Mouse (Mus musculus) lung, postnatal 0 days (tissue): ENCODE results near the gene Anks1. TPM values are rescaled to one million over a fixed set of nuclear protein-coding genes. Genes with fewer than 3 reads are reported as not detected.

Experiments
- ATAC-seq: fragments of 200-750 bp; cut with Nextera tagmentation; 2 replicates; pipeline ENCODE4 v1.8.0; 2017; ENCODE audit warnings: moderate library complexity
- DNase-seq: peaks from one replicate; pipeline ENCODE4 v3.0.0-alpha.2; 2016; ENCODE audit warnings: low spot score
- H3K27ac ChIP-seq: fragments of 300-500 bp; sonication (generic); 2 replicates; pipeline ENCODE4 v1.5.1; 2014; ENCODE audit warnings: antibody characterized with exemption, mild to moderate bottlenecking, low read length, mixed read lengths
- H3K27me3 ChIP-seq: fragments of 300-500 bp; sonication (generic); replicated peaks from 2 replicates; pipeline ENCODE4 v1.6.1; 2014; ENCODE audit warnings: low read length, mixed read lengths; ENCODE audit not compliant: insufficient read depth
- H3K36me3 ChIP-seq: fragments of 300-500 bp; sonication (generic); 2 replicates; pipeline ENCODE4 v1.6.1; 2014; ENCODE audit warnings: low read length, mixed read lengths; ENCODE audit not compliant: insufficient read depth
- H3K4me1 ChIP-seq: fragments of 300-500 bp; sonication (generic); 2 replicates; pipeline ENCODE4 v1.6.1; 2014; ENCODE audit warnings: antibody characterized with exemption, low read depth, low read length, mixed read lengths; ENCODE audit not compliant: insufficient read depth
- H3K4me2 ChIP-seq: fragments of 300-500 bp; sonication (generic); replicated peaks from 2 replicates; pipeline ENCODE4 v1.6.1; 2014; ENCODE audit warnings: low read depth, mild to moderate bottlenecking, low read length, moderate library complexity, mixed read lengths
- H3K4me3 ChIP-seq: fragments of 300-500 bp; sonication (generic); 2 replicates; pipeline ENCODE4 v1.5.1; 2014; ENCODE audit warnings: low read depth, low read length
- H3K9ac ChIP-seq: fragments of 300-500 bp; sonication (generic); replicated peaks from 2 replicates; pipeline ENCODE4 v1.6.1; 2014; ENCODE audit warnings: low read depth, mild to moderate bottlenecking
- H3K9me3 ChIP-seq: fragments of 300-500 bp; sonication (generic); 2 replicates; pipeline ENCODE4 v1.6.1; 2016; ENCODE audit warnings: low read length, mixed read lengths
- CTCF ChIP-seq: IDR thresholded peaks from 2 replicates; pipeline ENCODE4 v1.5.1; 2016; ENCODE audit warnings: antibody characterized with exemption, mild to moderate bottlenecking
- EP300 ChIP-seq: IDR thresholded peaks from 2 replicates; pipeline ENCODE4 v1.6.1; 2016; ENCODE audit warnings: antibody characterized with exemption, mild to moderate bottlenecking, control low read depth
- WGBS: fragments of 180-500 bp; shearing (Covaris S2); extraction: QIAGEN DNeasy Blood & Tissue Kit; methylation state at CpG from one replicate; pipeline ENCODE4 v1.1.7; 2014; 5-methylcytosine and 5-hydroxymethylcytosine counted together
- polyA plus RNA-seq: library from polyadenylated mRNA; unstranded; fragments of >200 nt; fragmentation: Nextera tagmentation; extraction: Ambion mirVana; gene quantifications from 2 replicates; pipeline ENCODE4 v1.2.1, GENCODE M21; 2015

Anks1 gene
- polyA plus RNA-seq, 1 experiment from 2014 or later: 25.4 TPM

GRCm38 (mm10) chr17:27909622-27910500, 755 bp downstream of the Anks1 start, which contains the start of gene Taf11:
TSS of gene Taf11 (minus strand) at chr17:27909844.
- peak; percentile 70 for DNase-seq
- Histone ChIP-seq H3K9me3 (no peaks in the 10 kb centered on the region), H3K4me2 (peak within 1 kb of the TSS; percentile 84), H3K27me3 (no peaks in the 10 kb centered on the region), H3K9ac (peak within 1 kb of the TSS; percentile 72), H3K4me1 (peaks cover 5% of the 10 kb centered on the region), H3K27ac (peak within 1 kb of the TSS; percentile 93), H3K4me3 (peak within 1 kb of the TSS; percentile 88), H3K36me3 (no peaks in the 10 kb centered on the region)
- ATAC-seq: peak; percentile 40; the same call in 1 of the 2 replicates
- TF ChIP-seq EP300: 0 out of 2 replicates have a peak, but pooled peaks have one; percentile 14
- no peak for TF ChIP-seq CTCF
- under 1% methylated on average over 42 of the region's 53 CpGs for WGBS

- H3K4me1 ChIP-seq: peaks cover 5% of the 10 kb centered on the region
- H3K36me3 ChIP-seq: no peaks in the 10 kb centered on the region
- peak overlapping the region; percentile 84; the same call in 1 of the 2 replicates for H3K4me2 ChIP-seq
- no peaks in the 10 kb centered on the region for H3K27me3 ChIP-seq
- DNase-seq (no peak), ATAC-seq (no peak)
- 93% methylated on average over 7 of the region's 7 CpGs for WGBS
- no peak for TF ChIP-seq CTCF
- no peak for TF ChIP-seq EP300
- no peak overlapping the region for H3K9ac ChIP-seq
- no peak overlapping the region for H3K4me3 ChIP-seq
- no peaks in the 10 kb centered on the region for H3K9me3 ChIP-seq
- H3K27ac ChIP-seq: no peak overlapping the region
Observed at GRCm38 (mm10) chr17:27911371-27911770, 2.3 kb downstream of the Anks1 start.

- Histone ChIP-seq H3K27ac (no peak overlapping the region), H3K27me3 (no peaks in the 10 kb centered on the region), H3K4me2 (no peak overlapping the region), H3K4me3 (no peak overlapping the region), H3K4me1 (peaks cover 5% of the 10 kb centered on the region), H3K9ac (no peak overlapping the region), H3K36me3 (no peaks in the 10 kb centered on the region), H3K9me3 (no peaks in the 10 kb centered on the region)
- no peak for DNase-seq
- WGBS: 72% methylated on average over 4 of the region's 4 CpGs
- TF ChIP-seq EP300 (no peak), CTCF (no peak)
- no peak for ATAC-seq
Observed at GRCm38 (mm10) chr17:27914742-27915141, 5.6 kb downstream of the Anks1 start.

- peak; percentile 74 for ATAC-seq
- no peaks in the 10 kb centered on the region for H3K36me3 ChIP-seq
- H3K4me2 ChIP-seq: no peak overlapping the region
- H3K4me3 ChIP-seq: no peak overlapping the region
- H3K9ac ChIP-seq: no peak overlapping the region
- H3K27me3 ChIP-seq: no peaks in the 10 kb centered on the region
- peak; percentile 73 for DNase-seq
- TF ChIP-seq CTCF (no peak), EP300 (no peak)
- no peak overlapping the region for H3K27ac ChIP-seq
- H3K4me1 ChIP-seq: peaks cover 4% of the 10 kb centered on the region; the same call in 1 of the 2 replicates
- WGBS: 78% methylated on average over 4 of the region's 4 CpGs
- H3K9me3 ChIP-seq: no peaks in the 10 kb centered on the region
Observed at GRCm38 (mm10) chr17:27916366-27916765, 7.3 kb downstream of the Anks1 start.

- no peak for TF ChIP-seq EP300
- TF ChIP-seq CTCF: no peak; the same call in 1 of the 2 replicates
- no peak; the same call in 1 of the 2 replicates for ATAC-seq
- H3K9me3 ChIP-seq: no peaks in the 10 kb centered on the region
- 0 out of 2 replicates have a peak overlapping the region, but pooled peaks have one; percentile 6 for H3K27ac ChIP-seq
- DNase-seq: peak; percentile 31
- no peak overlapping the region for H3K4me2 ChIP-seq
- peaks cover 18% of the 10 kb centered on the region; the same call in 1 of the 2 replicates for H3K4me1 ChIP-seq
- no peak overlapping the region for H3K9ac ChIP-seq
- no peaks in the 10 kb centered on the region for H3K27me3 ChIP-seq
- no peak overlapping the region for H3K4me3 ChIP-seq
- 46% methylated on average over 4 of the region's 4 CpGs for WGBS
- H3K36me3 ChIP-seq: no peaks in the 10 kb centered on the region
Observed at GRCm38 (mm10) chr17:27920676-27921075, 11.6 kb downstream of the Anks1 start.

- Histone ChIP-seq H3K4me1 (peaks cover 32% of the 10 kb centered on the region; the same call in 1 of the 2 replicates), H3K9me3 (no peaks in the 10 kb centered on the region), H3K27me3 (no peaks in the 10 kb centered on the region), H3K27ac (no peak overlapping the region), H3K36me3 (no peaks in the 10 kb centered on the region), H3K4me2 (no peak overlapping the region), H3K9ac (no peak overlapping the region), H3K4me3 (no peak overlapping the region)
- no peak for TF ChIP-seq EP300
- no peak for TF ChIP-seq CTCF
- DNase-seq (peak; percentile 32), ATAC-seq (no peak)
- WGBS: 62% methylated on average over 11 of the region's 11 CpGs
Observed at GRCm38 (mm10) chr17:27922174-27922712, 13.1 kb downstream of the Anks1 start.
